Mouse (Mus musculus) lung, postnatal 0 days (tissue): ENCODE results near the gene Fam129b.

Source experiments
- CTCF ChIP-seq: IDR thresholded peaks from 2 replicates; pipeline ENCODE4 v1.5.1; 2016; ENCODE audit warnings: antibody characterized with exemption, mild to moderate bottlenecking
- EP300 ChIP-seq: IDR thresholded peaks from 2 replicates; pipeline ENCODE4 v1.6.1; 2016; ENCODE audit warnings: antibody characterized with exemption, mild to moderate bottlenecking, control low read depth

- no peak for TF ChIP-seq CTCF
- TF ChIP-seq EP300, result no peak
These were observed 89.7 kb downstream of the Fam129b start for GRCm38 (mm10) chr2:32965511-32966183.
